Mouse (Mus musculus): ENCODE measurements around the gene Tbc1d1. TPM values are rescaled to one million over a fixed set of nuclear protein-coding genes. Genes with fewer than 3 reads are reported as not detected.

The Tbc1d1 gene
- polyA plus RNA-seq, 1 experiment from 2014 or later: 38.3 TPM

- H3K4me2 ChIP-seq: no peak overlapping the region
- H3K9me3 ChIP-seq (replicated peaks): no peaks in the 10 kb centered on the region
- no peaks in the 10 kb centered on the region for H3K36me3 ChIP-seq
- H3K27ac ChIP-seq (ENCODE audit: poor library complexity, severe bottlenecking): no peak overlapping the region
- no peak overlapping the region for H3K4me3 ChIP-seq
- no peak for ATAC-seq (ENCODE audit: insufficient number of reproducible peaks, low FRiP score)
- 77% methylated on average over 5 of the region's 5 CpGs for WGBS
- H3K4me1 ChIP-seq (replicated peaks): peaks cover 10% of the 10 kb centered on the region
- H3K27me3 ChIP-seq (replicated peaks): no peaks in the 10 kb centered on the region
- H3K9ac ChIP-seq: no peak overlapping the region
Measured at GRCm38 (mm10) chr5:64144315-64144714, 11.8 kb upstream of the Tbc1d1 start.

- whole genome bisulfite sequencing: 47% methylated on average over 10 of the region's 10 CpGs
- no peaks in the 10 kb centered on the region for H3K36me3 ChIP-seq
- peaks cover 19% of the 10 kb centered on the region for H3K4me1 ChIP-seq (replicated peaks)
- no peak overlapping the region for H3K4me3 ChIP-seq
- peak; percentile 33; the same call in 1 of the 2 replicates for ATAC-seq (ENCODE audit: insufficient number of reproducible peaks, low FRiP score)
- peaks cover 3% of the 10 kb centered on the region; the same call in 1 of the 2 replicates for H3K27me3 ChIP-seq (replicated peaks)
- H3K9ac ChIP-seq: no peak overlapping the region
- no peak overlapping the region for H3K4me2 ChIP-seq
- H3K9me3 ChIP-seq (replicated peaks): no peaks in the 10 kb centered on the region
- H3K27ac ChIP-seq (ENCODE audit: poor library complexity, severe bottlenecking): no peak overlapping the region
Measured at GRCm38 (mm10) chr5:64146384-64147005, 9.6 kb upstream of the Tbc1d1 start.

GRCm38 (mm10) chr5:64149184-64150127 is 6.6 kb upstream of the Tbc1d1 start:
- Histone ChIP-seq H3K4me2 (peak overlapping the region; percentile 62), H3K9me3 (replicated peaks) (no peaks in the 10 kb centered on the region), H3K27ac (ENCODE audit: poor library complexity, severe bottlenecking) (no peak overlapping the region), H3K9ac (no peak overlapping the region), H3K4me3 (peak overlapping the region; percentile 24), H3K27me3 (replicated peaks) (peaks cover 3% of the 10 kb centered on the region; the same call in 1 of the 2 replicates), H3K36me3 (no peaks in the 10 kb centered on the region), H3K4me1 (replicated peaks) (peaks cover 19% of the 10 kb centered on the region)
- peak; percentile 12; the same call in 1 of the 2 replicates for ATAC-seq (ENCODE audit: insufficient number of reproducible peaks, low FRiP score)
- WGBS: 11% methylated on average over 17 of the region's 17 CpGs

- 85% methylated on average over 1 of the region's 1 CpGs for WGBS
- no peak for ATAC-seq (ENCODE audit: insufficient number of reproducible peaks, low FRiP score)
- no peaks in the 10 kb centered on the region for H3K9me3 ChIP-seq (replicated peaks)
- peaks cover 3% of the 10 kb centered on the region; the same call in 1 of the 2 replicates for H3K27me3 ChIP-seq (replicated peaks)
- H3K36me3 ChIP-seq: no peaks in the 10 kb centered on the region
- no peak overlapping the region for H3K27ac ChIP-seq (ENCODE audit: poor library complexity, severe bottlenecking)
- H3K4me3 ChIP-seq: no peak overlapping the region
- no peak overlapping the region for H3K9ac ChIP-seq
- H3K4me1 ChIP-seq (replicated peaks): peaks cover 38% of the 10 kb centered on the region
- no peak overlapping the region for H3K4me2 ChIP-seq
Measured at GRCm38 (mm10) chr5:64153319-64153718, 2.8 kb upstream of the Tbc1d1 start.

- ATAC-seq (ENCODE audit: insufficient number of reproducible peaks, low FRiP score): no peak
- H3K9ac ChIP-seq: peak overlapping the region; percentile 50; the same call in 1 of the 2 replicates
- peak overlapping the region; percentile 80 for H3K27ac ChIP-seq (ENCODE audit: poor library complexity, severe bottlenecking)
- H3K27me3 ChIP-seq (replicated peaks): 0 out of 2 replicates have a peak, but pooled peaks cover 4% of the 10 kb centered on the region
- H3K4me2 ChIP-seq: peak overlapping the region; percentile 57
- peaks cover 44% of the 10 kb centered on the region for H3K4me1 ChIP-seq (replicated peaks)
- H3K4me3 ChIP-seq: peak overlapping the region; percentile 23; the same call in 1 of the 2 replicates
- no peaks in the 10 kb centered on the region for H3K36me3 ChIP-seq
- 21% methylated on average over 4 of the region's 4 CpGs for WGBS
- no peaks in the 10 kb centered on the region for H3K9me3 ChIP-seq (replicated peaks)
Measured at GRCm38 (mm10) chr5:64156579-64156978, 474 bp downstream of the Tbc1d1 start.

GRCm38 (mm10) chr5:64157926-64158325 is 1.8 kb downstream of the Tbc1d1 start:
- Histone ChIP-seq H3K4me2 (no peak overlapping the region), H3K27me3 (replicated peaks) (0 out of 2 replicates have a peak, but pooled peaks cover 4% of the 10 kb centered on the region), H3K9ac (no peak overlapping the region), H3K4me1 (replicated peaks) (peaks cover 51% of the 10 kb centered on the region), H3K27ac (ENCODE audit: poor library complexity, severe bottlenecking) (no peak overlapping the region), H3K36me3 (no peaks in the 10 kb centered on the region), H3K9me3 (replicated peaks) (no peaks in the 10 kb centered on the region), H3K4me3 (no peak overlapping the region)
- ATAC-seq (ENCODE audit: insufficient number of reproducible peaks, low FRiP score): no peak
- 59% methylated on average over 1 of the region's 1 CpGs for WGBS

- 35% methylated on average over 4 of the region's 4 CpGs for WGBS
- no peak for ATAC-seq (ENCODE audit: insufficient number of reproducible peaks, low FRiP score)
- Histone ChIP-seq H3K9ac (no peak overlapping the region), H3K4me1 (replicated peaks) (peaks cover 51% of the 10 kb centered on the region), H3K4me3 (no peak overlapping the region), H3K9me3 (replicated peaks) (no peaks in the 10 kb centered on the region), H3K36me3 (no peaks in the 10 kb centered on the region), H3K4me2 (peak overlapping the region; percentile 99; the same call in 1 of the 2 replicates), H3K27me3 (replicated peaks) (0 out of 2 replicates have a peak, but pooled peaks cover 4% of the 10 kb centered on the region), H3K27ac (ENCODE audit: poor library complexity, severe bottlenecking) (no peak overlapping the region)
Measured at GRCm38 (mm10) chr5:64158501-64158900, 2.4 kb downstream of the Tbc1d1 start.

- Histone ChIP-seq H3K4me2 (peak overlapping the region; percentile 99), H3K27ac (ENCODE audit: poor library complexity, severe bottlenecking) (no peak overlapping the region), H3K36me3 (no peaks in the 10 kb centered on the region), H3K27me3 (replicated peaks) (0 out of 2 replicates have a peak, but pooled peaks cover 4% of the 10 kb centered on the region), H3K9ac (peak overlapping the region; percentile 83), H3K9me3 (replicated peaks) (no peaks in the 10 kb centered on the region), H3K4me1 (replicated peaks) (peaks cover 51% of the 10 kb centered on the region), H3K4me3 (peak overlapping the region; percentile 77)
- WGBS: under 1% methylated on average over 39 of the region's 39 CpGs
- ATAC-seq (ENCODE audit: insufficient number of reproducible peaks, low FRiP score): peak; percentile 5; the same call in 1 of the 2 replicates
Measured at GRCm38 (mm10) chr5:64159065-64159780, 3.1 kb downstream of the Tbc1d1 start.

- under 1% methylated on average over 63 of the region's 63 CpGs for WGBS
- Histone ChIP-seq H3K4me1 (replicated peaks) (peaks cover 48% of the 10 kb centered on the region), H3K9ac (peak overlapping the region; percentile 83), H3K4me2 (peak overlapping the region; percentile 99), H3K27ac (ENCODE audit: poor library complexity, severe bottlenecking) (peak overlapping the region; percentile 8; the same call in 1 of the 2 replicates), H3K27me3 (replicated peaks) (0 out of 2 replicates have a peak, but pooled peaks cover 4% of the 10 kb centered on the region), H3K36me3 (no peaks in the 10 kb centered on the region), H3K4me3 (peak overlapping the region; percentile 77), H3K9me3 (replicated peaks) (no peaks in the 10 kb centered on the region)
- ATAC-seq (ENCODE audit: insufficient number of reproducible peaks, low FRiP score): peak; percentile 68
Measured at GRCm38 (mm10) chr5:64159781-64160704, 3.9 kb downstream of the Tbc1d1 start.
